Mouse (Mus musculus): ENCODE measurements around the gene Maml3. TPM values are rescaled to one million over a fixed set of nuclear protein-coding genes. Genes with fewer than 3 reads are reported as not detected.

Gene Maml3
- polyA plus RNA-seq, 1 experiment from 2014 or later: 5.2 TPM

- WGBS: 47% methylated on average over 4 of the region's 4 CpGs
- Histone ChIP-seq H3K4me1 (peaks cover 9% of the 10 kb centered on the region; the same call in 1 of the 2 replicates), H3K4me3 (replicated peaks) (no peak overlapping the region), H3K36me3 (no peaks in the 10 kb centered on the region), H3K27ac (no peak overlapping the region), H3K4me2 (no peak overlapping the region), H3K27me3 (replicated peaks) (no peaks in the 10 kb centered on the region), H3K9me3 (no peaks in the 10 kb centered on the region), H3K9ac (no peak overlapping the region)
- no peak for ATAC-seq (ENCODE audit: insufficient read depth, low FRiP score, low read depth)
Observed at GRCm38 (mm10) chr3:51672631-51673030, 432.2 kb downstream of the Maml3 start.

- Histone ChIP-seq H3K9ac (no peak overlapping the region), H3K4me1 (peaks cover 11% of the 10 kb centered on the region; the same call in 1 of the 2 replicates), H3K36me3 (no peaks in the 10 kb centered on the region), H3K27me3 (replicated peaks) (no peaks in the 10 kb centered on the region), H3K9me3 (no peaks in the 10 kb centered on the region), H3K4me2 (no peak overlapping the region), H3K27ac (no peak overlapping the region), H3K4me3 (replicated peaks) (no peak overlapping the region)
- no peak for ATAC-seq (ENCODE audit: insufficient read depth, low FRiP score, low read depth)
- 92% methylated on average over 1 of the region's 1 CpGs for WGBS
Observed at GRCm38 (mm10) chr3:51671071-51671469, 433.8 kb downstream of the Maml3 start.

- Histone ChIP-seq H3K4me3 (replicated peaks) (no peak overlapping the region), H3K27me3 (replicated peaks) (no peaks in the 10 kb centered on the region), H3K27ac (no peak overlapping the region), H3K9ac (no peak overlapping the region), H3K4me1 (peaks cover 14% of the 10 kb centered on the region; the same call in 1 of the 2 replicates), H3K4me2 (no peak overlapping the region), H3K9me3 (no peaks in the 10 kb centered on the region), H3K36me3 (no peaks in the 10 kb centered on the region)
- peak; percentile 64; the same call in 1 of the 2 replicates for ATAC-seq (ENCODE audit: insufficient read depth, low FRiP score, low read depth)
- 68% methylated on average over 5 of the region's 5 CpGs for WGBS
Observed at GRCm38 (mm10) chr3:51670414-51671070, 434.3 kb downstream of the Maml3 start.

- Histone ChIP-seq H3K27ac (no peak overlapping the region), H3K27me3 (replicated peaks) (no peaks in the 10 kb centered on the region), H3K4me2 (no peak overlapping the region), H3K36me3 (no peaks in the 10 kb centered on the region), H3K9ac (no peak overlapping the region), H3K9me3 (no peaks in the 10 kb centered on the region), H3K4me3 (replicated peaks) (no peak overlapping the region), H3K4me1 (peaks cover 12% of the 10 kb centered on the region; the same call in 1 of the 2 replicates)
- ATAC-seq (ENCODE audit: insufficient read depth, low FRiP score, low read depth): no peak
- WGBS: 36% methylated on average over 2 of the region's 2 CpGs
Observed at GRCm38 (mm10) chr3:51668607-51669006, 436.3 kb downstream of the Maml3 start.

GRCm38 (mm10) chr3:51662557-51662956 is 442.3 kb downstream of the Maml3 start:
- H3K4me3 ChIP-seq (replicated peaks): no peak overlapping the region
- no peaks in the 10 kb centered on the region for H3K27me3 ChIP-seq (replicated peaks)
- no peak overlapping the region for H3K9ac ChIP-seq
- H3K4me2 ChIP-seq: peak overlapping the region; percentile 37; the same call in 1 of the 2 replicates
- H3K4me1 ChIP-seq: peaks cover 20% of the 10 kb centered on the region
- H3K36me3 ChIP-seq: no peaks in the 10 kb centered on the region
- no peaks in the 10 kb centered on the region for H3K9me3 ChIP-seq
- WGBS: 36% methylated on average over 6 of the region's 6 CpGs
- no peak for ATAC-seq (ENCODE audit: insufficient read depth, low FRiP score, low read depth)
- H3K27ac ChIP-seq: 0 out of 2 replicates have a peak overlapping the region, but pooled peaks have one; percentile 26

- peak overlapping the region; percentile 82 for H3K27ac ChIP-seq
- 59% methylated on average over 11 of the region's 11 CpGs for whole genome bisulfite sequencing
- no peak overlapping the region for H3K9ac ChIP-seq
Observed at GRCm38 (mm10) chr3:51661880-51662550, 442.9 kb downstream of the Maml3 start.

GRCm38 (mm10) chr3:51661376-51661775 is 443.5 kb downstream of the Maml3 start:
- H3K36me3 ChIP-seq: no peaks in the 10 kb centered on the region
- no peaks in the 10 kb centered on the region for H3K9me3 ChIP-seq
- ATAC-seq (ENCODE audit: insufficient read depth, low FRiP score, low read depth): no peak
- H3K9ac ChIP-seq: no peak overlapping the region
- H3K4me2 ChIP-seq: peak overlapping the region; percentile 37
- H3K27me3 ChIP-seq (replicated peaks): no peaks in the 10 kb centered on the region
- H3K27ac ChIP-seq: peak overlapping the region; percentile 82
- H3K4me3 ChIP-seq (replicated peaks): peak overlapping the region; percentile 22
- H3K4me1 ChIP-seq: peaks cover 18% of the 10 kb centered on the region
- WGBS: 35% methylated on average over 5 of the region's 5 CpGs

More at GRCm38 (mm10) chr3:51661880-51662550, 442.9 kb downstream of the Maml3 start:
- Histone ChIP-seq H3K4me1 (peaks cover 18% of the 10 kb centered on the region), H3K36me3 (no peaks in the 10 kb centered on the region), H3K27me3 (replicated peaks) (no peaks in the 10 kb centered on the region), H3K9me3 (no peaks in the 10 kb centered on the region), H3K4me3 (replicated peaks) (peak overlapping the region; percentile 22), H3K4me2 (peak overlapping the region; percentile 37)
- ATAC-seq (ENCODE audit: insufficient read depth, low FRiP score, low read depth): no peak

GRCm38 (mm10) chr3:51660821-51661276 is 444.0 kb downstream of the Maml3 start:
- H3K27ac ChIP-seq: peak overlapping the region; percentile 82
- 63% methylated on average over 3 of the region's 3 CpGs for WGBS
- no peaks in the 10 kb centered on the region for H3K36me3 ChIP-seq
- no peaks in the 10 kb centered on the region for H3K27me3 ChIP-seq (replicated peaks)
- 0 out of 2 replicates have a peak overlapping the region, but pooled peaks have one; percentile 37 for H3K4me2 ChIP-seq
- peak; percentile 71 for ATAC-seq (ENCODE audit: insufficient read depth, low FRiP score, low read depth)
- H3K4me1 ChIP-seq: peaks cover 18% of the 10 kb centered on the region
- H3K4me3 ChIP-seq (replicated peaks): no peak overlapping the region; the same call in 1 of the 2 replicates
- H3K9me3 ChIP-seq: no peaks in the 10 kb centered on the region
- H3K9ac ChIP-seq: no peak overlapping the region

GRCm38 (mm10) chr3:51660060-51660459 is 444.8 kb downstream of the Maml3 start, which contains the start of gene Mgst2:
Gene Mgst2 (plus strand): TSS chr3:51660360.
- Histone ChIP-seq H3K9ac (no peak within 1 kb of the TSS), H3K9me3 (no peaks in the 10 kb centered on the region), H3K4me2 (peak within 1 kb of the TSS; percentile 37; the same call in 1 of the 2 replicates), H3K36me3 (no peaks in the 10 kb centered on the region), H3K4me3 (replicated peaks) (peak within 1 kb of the TSS; percentile 22), H3K4me1 (peaks cover 15% of the 10 kb centered on the region), H3K27ac (peak within 1 kb of the TSS; percentile 82), H3K27me3 (replicated peaks) (no peaks in the 10 kb centered on the region)
- WGBS: 50% methylated on average over 4 of the region's 4 CpGs
- ATAC-seq (ENCODE audit: insufficient read depth, low FRiP score, low read depth): no peak

- 85% methylated on average over 5 of the region's 5 CpGs for WGBS
- Histone ChIP-seq H3K27ac (no peak overlapping the region), H3K27me3 (replicated peaks) (no peaks in the 10 kb centered on the region), H3K36me3 (no peaks in the 10 kb centered on the region), H3K4me2 (no peak overlapping the region), H3K4me3 (replicated peaks) (no peak overlapping the region), H3K9ac (no peak overlapping the region), H3K4me1 (peaks cover 15% of the 10 kb centered on the region), H3K9me3 (no peaks in the 10 kb centered on the region)
- ATAC-seq (ENCODE audit: insufficient read depth, low FRiP score, low read depth): no peak
Observed at GRCm38 (mm10) chr3:51659415-51659814, 445.5 kb downstream of the Maml3 start.

- H3K27ac ChIP-seq: no peak overlapping the region
Observed at GRCm38 (mm10) chr3:51654303-51655055, 450.4 kb downstream of the Maml3 start.

More at GRCm38 (mm10) chr3:51654303-51655055, 450.4 kb downstream of the Maml3 start:
- Histone ChIP-seq H3K4me2 (no peak overlapping the region), H3K36me3 (no peaks in the 10 kb centered on the region), H3K27me3 (replicated peaks) (no peaks in the 10 kb centered on the region), H3K9ac (no peak overlapping the region), H3K4me1 (peaks cover 8% of the 10 kb centered on the region; the same call in 1 of the 2 replicates), H3K9me3 (no peaks in the 10 kb centered on the region), H3K4me3 (replicated peaks) (no peak overlapping the region)
- ATAC-seq (ENCODE audit: insufficient read depth, low FRiP score, low read depth): no peak
- 66% methylated on average over 6 of the region's 6 CpGs for WGBS
